Mouse (Mus musculus) neural tube, embryonic 12.5 days (tissue): ENCODE results near the gene H2-T23. TPM values are rescaled to one million over a fixed set of nuclear protein-coding genes. Genes with fewer than 3 reads are reported as not detected.
A peak's percentile ranks its signal among the peaks of the same experiment; 100 is the strongest.
"Not testable (repeated sequence)": the region's sequence is repeated elsewhere in the genome, so short reads cannot be mapped to it uniquely, and the experiment has no call there.

Experiments used
- ATAC-seq: fragments of 200-750 bp; cut with Nextera tagmentation; 2 replicates; pipeline ENCODE4 v1.8.0; 2017; ENCODE audit warnings: low read depth, mild to moderate bottlenecking, moderate TSS enrichment, moderate library complexity; ENCODE audit not compliant: low FRiP score
- H3K27ac ChIP-seq: fragments of 300-500 bp; sonication (generic); 2 replicates; pipeline ENCODE4 v1.5.1; 2016
- H3K27me3 ChIP-seq: fragments of 300-500 bp; sonication (generic); replicated peaks from 2 replicates; pipeline ENCODE4 v1.6.1; 2016; ENCODE audit warnings: mild to moderate bottlenecking
- H3K36me3 ChIP-seq: fragments of 300-500 bp; sonication (generic); 2 replicates; pipeline ENCODE4 v1.6.1; 2016; ENCODE audit warnings: mild to moderate bottlenecking
- H3K4me1 ChIP-seq: fragments of 300-500 bp; sonication (generic); 2 replicates; pipeline ENCODE4 v1.6.1; 2016
- H3K4me2 ChIP-seq: fragments of 300-500 bp; sonication (generic); replicated peaks from 2 replicates; pipeline ENCODE4 v1.6.1; 2016; ENCODE audit warnings: mild to moderate bottlenecking
- H3K4me3 ChIP-seq: fragments of 300-500 bp; sonication (generic); 2 replicates; pipeline ENCODE4 v1.5.1; 2016
- H3K9ac ChIP-seq: fragments of 300-500 bp; sonication (generic); 2 replicates; pipeline ENCODE4 v1.6.1; 2016; ENCODE audit warnings: mild to moderate bottlenecking
- H3K9me3 ChIP-seq: fragments of 300-500 bp; sonication (generic); 2 replicates; pipeline ENCODE4 v1.6.1; 2016; ENCODE audit warnings: mild to moderate bottlenecking
- WGBS: fragments of 180-500 bp; shearing (Covaris S2); methylation state at CpG from one replicate; pipeline ENCODE4 v1.1.7; 2016; 5-methylcytosine and 5-hydroxymethylcytosine counted together
- polyA plus RNA-seq: library from polyadenylated mRNA; unstranded; fragments of >200 nt; fragmentation: Nextera tagmentation; extraction: Ambion mirVana; gene quantifications from 2 replicates; pipeline ENCODE4 v1.2.1, GENCODE M21; 2016

The H2-T23 gene
- polyA plus RNA-seq, 1 experiment from 2014 or later: 4.0 TPM

DNA sequence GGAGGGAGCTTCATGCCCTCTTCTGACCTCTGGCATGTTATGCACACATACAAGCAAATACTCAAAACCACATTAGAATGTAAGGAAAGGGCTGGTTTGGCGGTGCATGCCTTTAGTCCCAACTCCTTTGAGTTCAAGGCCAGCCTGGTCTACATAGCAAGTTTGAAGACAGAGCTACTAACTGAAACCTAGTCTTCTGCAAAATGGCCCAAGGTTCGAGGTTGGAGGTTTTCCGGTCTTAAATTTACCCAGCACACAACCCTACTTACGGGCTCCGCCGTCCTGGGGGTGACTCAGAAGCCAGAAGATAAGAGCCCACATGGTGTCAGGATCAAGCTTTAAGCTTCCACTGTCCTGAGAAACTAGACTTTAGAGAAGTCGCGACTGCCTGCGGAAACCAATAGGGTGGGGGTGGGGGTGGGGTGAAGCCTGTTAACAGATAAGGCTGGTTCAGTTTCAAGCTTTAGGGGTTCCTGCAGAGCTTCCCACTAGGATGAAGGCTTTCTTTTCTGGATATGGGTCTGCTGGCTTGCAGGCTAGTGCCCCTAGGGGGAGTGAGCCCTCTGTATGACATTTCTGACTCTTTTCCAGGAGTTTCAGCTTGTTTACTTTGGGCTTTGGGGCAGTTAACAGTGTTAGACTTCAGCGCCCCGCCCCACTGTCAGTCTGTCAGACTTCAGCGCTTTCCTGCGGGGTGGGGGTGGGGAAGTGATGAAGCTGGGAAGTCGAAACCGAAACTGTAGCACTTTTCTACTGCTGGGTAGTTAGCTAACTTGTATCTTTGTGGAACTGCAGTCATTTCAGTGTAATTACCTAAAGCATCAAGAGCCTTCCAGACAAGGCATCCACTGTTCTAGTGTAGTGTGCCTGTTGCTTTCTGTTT is 12.2 kb downstream of the H2-T23 start, which contains the start of gene H2-T24:
TSS of gene H2-T24 (minus strand) at position 370 of the 883 bp plus-strand sequence.
- Histone ChIP-seq H3K27me3 (no peaks in the 10 kb centered on the region), H3K36me3 (no peaks in the 10 kb centered on the region), H3K9ac (no peak within 1 kb of the TSS), H3K4me2 (0 out of 2 replicates have a peak within 1 kb of the TSS, but pooled peaks have one; percentile 27), H3K9me3 (no peaks in the 10 kb centered on the region), H3K4me3 (no peak within 1 kb of the TSS), H3K27ac (no peak within 1 kb of the TSS), H3K4me1 (no peaks in the 10 kb centered on the region)
- 50% methylated on average over 15 of the region's 15 CpGs for WGBS
- no peak for ATAC-seq

DNA sequence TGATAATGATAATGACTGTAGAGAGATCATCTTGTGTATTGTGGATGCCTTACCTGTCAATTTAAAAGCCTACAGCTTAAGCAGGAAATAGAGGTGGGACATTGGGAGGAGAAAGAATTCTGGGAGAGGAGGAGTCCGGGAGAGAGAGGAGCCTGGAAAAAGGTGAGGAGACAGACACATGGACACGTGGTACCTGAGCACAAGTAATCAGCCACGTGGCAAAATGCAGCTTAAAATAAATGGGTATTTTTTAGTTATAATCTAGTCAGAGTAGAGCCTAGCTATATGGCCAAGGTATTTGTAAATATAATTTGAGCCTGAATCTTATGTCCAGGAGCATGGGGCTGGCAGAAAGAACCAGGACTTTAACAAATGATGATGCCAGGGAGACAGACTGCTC is 13.1 kb downstream of the H2-T23 start:
- no peaks in the 10 kb centered on the region for H3K9me3 ChIP-seq
- H3K9ac ChIP-seq: no peak overlapping the region
- H3K4me1 ChIP-seq: no peaks in the 10 kb centered on the region
- H3K36me3 ChIP-seq: peaks cover 7% of the 10 kb centered on the region
- H3K4me2 ChIP-seq: no peak overlapping the region
- ATAC-seq: no peak
- no peak overlapping the region for H3K27ac ChIP-seq
- 72% methylated on average over 3 of the region's 3 CpGs for WGBS
- H3K4me3 ChIP-seq: no peak overlapping the region
- H3K27me3 ChIP-seq: no peaks in the 10 kb centered on the region

DNA sequence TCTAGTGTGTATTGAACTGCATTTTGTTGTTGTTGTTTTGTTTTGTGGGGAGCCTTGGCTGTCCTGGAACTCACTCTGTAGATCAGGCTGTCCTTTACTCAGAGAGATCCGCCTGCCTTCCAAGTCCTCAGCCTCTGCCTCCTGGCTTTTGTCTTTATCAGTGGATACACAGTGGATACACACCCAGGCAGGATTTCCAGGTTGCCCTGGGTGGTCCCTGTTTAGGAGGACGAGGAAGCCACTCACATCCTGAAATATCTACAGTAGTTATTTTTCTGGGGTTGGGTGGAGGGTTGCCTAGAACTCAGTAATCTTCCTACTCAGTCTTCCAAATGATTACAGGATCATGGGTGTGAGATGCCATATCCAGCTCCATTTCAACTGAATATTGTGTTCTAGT is 13.7 kb downstream of the H2-T23 start:
- Histone ChIP-seq H3K9ac (no peak overlapping the region), H3K4me1 (no peaks in the 10 kb centered on the region)
- no peak for ATAC-seq

DNA sequence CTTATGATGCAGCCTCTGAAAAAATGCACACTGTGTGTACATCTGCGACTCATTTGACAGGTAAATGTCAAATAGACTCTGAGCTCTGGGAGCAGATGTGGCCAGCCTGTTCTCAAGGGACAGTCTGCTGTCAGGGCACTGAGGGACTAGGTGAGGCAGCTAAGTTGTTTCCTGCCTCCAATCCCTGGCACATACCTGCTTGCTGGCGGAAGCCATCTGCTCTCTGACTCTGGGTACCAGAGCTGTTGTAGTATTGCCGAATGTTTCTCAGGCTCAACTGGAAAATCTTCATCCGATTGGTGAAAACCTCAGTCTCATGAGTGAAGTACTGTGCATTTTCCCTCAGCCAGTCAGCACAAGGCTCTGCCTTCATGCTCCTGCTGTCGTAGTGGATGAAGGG is 15.6 kb downstream of the H2-T23 start:
- no peak overlapping the region for H3K4me3 ChIP-seq
- H3K9me3 ChIP-seq: no peaks in the 10 kb centered on the region
- no peaks in the 10 kb centered on the region for H3K4me1 ChIP-seq
- H3K27me3 ChIP-seq: no peaks in the 10 kb centered on the region
- no peak overlapping the region for H3K9ac ChIP-seq
- ATAC-seq: no peak
- peaks cover 12% of the 10 kb centered on the region for H3K36me3 ChIP-seq
- H3K4me2 ChIP-seq: no peak overlapping the region
- 93% methylated on average over 5 of the region's 5 CpGs for whole genome bisulfite sequencing
- H3K27ac ChIP-seq: no peak overlapping the region

More for the DNA sequence above, 13.7 kb downstream of the H2-T23 start:
- H3K27ac ChIP-seq: no peak overlapping the region
- H3K4me2 ChIP-seq: no peak overlapping the region
- H3K4me3 ChIP-seq: no peak overlapping the region
- peaks cover 12% of the 10 kb centered on the region for H3K36me3 ChIP-seq
- no peaks in the 10 kb centered on the region for H3K27me3 ChIP-seq
- 72% methylated on average over 2 of the region's 2 CpGs for WGBS
- no peaks in the 10 kb centered on the region for H3K9me3 ChIP-seq

DNA sequence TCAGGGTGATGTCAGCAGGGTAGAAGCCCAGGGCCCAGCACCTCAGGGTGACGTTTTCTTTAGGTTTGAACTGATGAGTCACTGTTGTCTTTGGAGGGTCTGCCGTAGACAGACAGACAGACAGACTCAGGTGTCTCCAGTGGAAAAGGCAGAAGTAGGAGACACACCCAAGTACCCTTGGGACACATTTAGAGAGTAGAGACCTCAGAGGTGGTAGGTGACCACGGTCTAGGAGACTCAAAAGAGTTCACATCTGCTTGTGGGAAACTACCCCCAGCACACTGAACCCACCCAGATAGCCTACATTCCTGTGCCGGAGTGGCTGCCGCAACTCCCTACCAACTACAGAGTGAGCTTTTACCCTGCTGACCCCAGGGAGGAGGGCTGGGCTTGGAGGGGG is 17.7 kb downstream of the H2-T23 start:
- Histone ChIP-seq H3K9ac (no peak overlapping the region), H3K4me1 (no peaks in the 10 kb centered on the region), H3K9me3 (no peaks in the 10 kb centered on the region), H3K36me3 (peaks cover 12% of the 10 kb centered on the region), H3K27me3 (no peaks in the 10 kb centered on the region), H3K4me2 (no peak overlapping the region), H3K4me3 (no peak overlapping the region), H3K27ac (no peak overlapping the region)
- WGBS: 98% methylated on average over 5 of the region's 5 CpGs
- no peak for ATAC-seq

DNA sequence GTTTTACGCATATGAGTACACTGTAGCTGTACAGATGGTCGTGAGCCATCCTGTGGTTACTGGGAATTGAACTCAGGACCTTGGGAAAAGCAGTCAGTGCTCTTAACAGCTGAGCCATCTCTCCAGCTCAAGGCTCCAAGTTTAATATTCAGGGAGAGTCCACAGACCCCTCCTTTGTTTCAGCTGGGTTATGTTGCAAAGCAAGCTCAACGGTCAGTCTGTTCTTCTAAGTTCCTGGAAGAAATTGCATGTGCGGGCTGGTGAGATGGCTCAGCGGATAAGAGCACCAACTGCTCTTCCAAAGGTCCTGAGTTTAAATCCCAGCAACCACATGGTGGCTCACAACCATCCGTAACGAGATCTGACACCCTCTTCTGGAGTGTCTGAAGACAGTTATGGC is 28.2 kb downstream of the H2-T23 start:
- peaks cover 13% of the 10 kb centered on the region for H3K36me3 ChIP-seq
- 95% methylated on average over 7 of the region's 7 CpGs for WGBS
- H3K4me3 ChIP-seq, H3K9me3 ChIP-seq, H3K27me3 ChIP-seq, H3K4me2 ChIP-seq, H3K9ac ChIP-seq, ATAC-seq, H3K4me1 ChIP-seq, H3K27ac ChIP-seq: not testable (repeated sequence)

DNA sequence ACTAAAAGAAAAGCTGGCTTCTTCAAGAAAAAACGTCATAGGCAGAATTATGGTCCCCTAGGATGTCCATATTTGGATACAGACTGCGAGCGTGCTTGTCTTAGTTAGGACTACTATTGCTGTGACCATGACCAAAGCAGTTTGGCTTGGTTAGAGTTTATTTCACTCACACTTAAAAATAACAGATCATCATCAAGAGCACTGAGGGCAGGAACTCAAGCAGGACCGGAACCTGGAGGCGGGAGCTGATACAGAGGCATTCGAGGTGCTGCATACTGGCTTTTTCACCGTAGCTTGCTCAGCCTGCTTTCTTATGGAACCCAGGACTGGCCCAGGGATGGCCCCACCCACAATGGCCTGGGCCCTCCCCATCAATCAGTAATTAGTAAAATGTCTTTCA is 29.3 kb downstream of the H2-T23 start:
- no peak overlapping the region for H3K27ac ChIP-seq
- no peak for ATAC-seq
- peaks cover 13% of the 10 kb centered on the region for H3K36me3 ChIP-seq
- H3K27me3 ChIP-seq: no peaks in the 10 kb centered on the region
- H3K4me2 ChIP-seq: no peak overlapping the region
- no peak overlapping the region for H3K9ac ChIP-seq
- H3K4me1 ChIP-seq: no peaks in the 10 kb centered on the region
- no peak overlapping the region for H3K4me3 ChIP-seq
- WGBS: 97% methylated on average over 7 of the region's 7 CpGs
- H3K9me3 ChIP-seq: 0 out of 2 replicates have a peak, but pooled peaks cover 5% of the 10 kb centered on the region

DNA sequence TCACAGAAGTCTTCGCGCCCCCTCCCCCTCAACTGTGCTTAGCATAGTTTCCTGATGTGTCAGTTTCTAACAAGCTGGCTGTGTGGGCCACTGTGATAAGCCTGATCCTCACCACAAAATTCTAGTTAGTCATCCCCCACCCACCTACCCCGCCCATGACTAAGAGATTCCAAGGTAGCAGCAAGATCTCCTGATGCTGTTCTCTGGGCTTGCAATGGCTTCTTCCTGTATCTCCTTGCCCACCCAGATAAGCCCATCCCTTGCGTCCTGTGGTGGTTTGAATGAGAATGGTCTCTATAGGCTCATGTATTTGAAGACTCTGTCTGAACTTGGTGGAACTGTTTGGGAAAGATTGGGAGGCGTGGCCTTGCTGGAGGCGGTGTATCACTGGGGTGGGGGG is 30.7 kb downstream of the H2-T23 start:
- no peak overlapping the region for H3K4me2 ChIP-seq
- no peak for ATAC-seq
- H3K9ac ChIP-seq: no peak overlapping the region
- WGBS: 95% methylated on average over 6 of the region's 6 CpGs
- no peaks in the 10 kb centered on the region for H3K27me3 ChIP-seq
- H3K4me3 ChIP-seq: no peak overlapping the region
- H3K36me3 ChIP-seq: peaks cover 13% of the 10 kb centered on the region
- H3K27ac ChIP-seq: no peak overlapping the region
- 0 out of 2 replicates have a peak, but pooled peaks cover 5% of the 10 kb centered on the region for H3K9me3 ChIP-seq
- no peaks in the 10 kb centered on the region for H3K4me1 ChIP-seq

DNA sequence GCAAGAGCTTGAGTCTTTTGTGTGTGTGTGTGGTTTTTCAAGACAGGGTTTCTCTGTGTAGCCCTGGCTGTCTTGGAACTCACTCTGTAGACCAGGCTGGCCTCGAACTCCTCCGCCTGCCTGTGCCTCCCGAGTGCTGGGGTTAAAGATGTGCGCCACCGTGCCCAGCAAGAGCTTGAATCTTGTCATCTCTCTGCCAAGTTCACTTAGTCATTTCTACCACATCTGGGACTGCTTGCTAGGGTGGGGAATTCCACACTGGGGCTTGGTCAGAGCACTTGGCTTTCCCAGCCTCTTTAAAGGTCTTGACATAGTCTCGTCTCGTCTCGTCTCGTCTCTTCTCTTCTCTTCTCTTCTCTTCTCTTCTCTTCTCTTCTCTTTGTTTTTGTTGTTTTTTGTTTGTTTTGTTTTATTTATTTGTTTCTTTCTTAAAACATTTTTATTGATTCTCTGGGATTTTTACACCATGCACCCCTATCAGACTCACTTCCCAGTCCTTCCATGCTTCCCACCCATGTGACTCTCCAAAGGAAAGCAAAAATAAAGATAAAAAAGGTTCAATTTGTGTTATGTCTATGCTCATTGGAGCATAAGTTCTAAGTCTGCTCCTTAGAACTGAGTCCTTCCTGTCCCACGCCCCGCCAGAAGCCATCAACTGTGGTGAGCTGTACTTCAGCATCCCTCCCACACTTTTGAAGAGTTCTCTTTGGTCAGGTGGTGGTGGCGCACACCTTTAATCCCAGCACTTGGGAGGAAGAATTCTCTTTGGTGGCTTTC is 31.3 kb downstream of the H2-T23 start:
- Histone ChIP-seq H3K27ac (no peak overlapping the region), H3K9ac (no peak overlapping the region), H3K9me3 (no peaks in the 10 kb centered on the region), H3K36me3 (peaks cover 8% of the 10 kb centered on the region; the same call in 1 of the 2 replicates), H3K27me3 (no peaks in the 10 kb centered on the region), H3K4me2 (no peak overlapping the region), H3K4me1 (peaks cover 3% of the 10 kb centered on the region; the same call in 1 of the 2 replicates), H3K4me3 (no peak overlapping the region)
- ATAC-seq: no peak
- WGBS: 92% methylated on average over 12 of the region's 12 CpGs

DNA sequence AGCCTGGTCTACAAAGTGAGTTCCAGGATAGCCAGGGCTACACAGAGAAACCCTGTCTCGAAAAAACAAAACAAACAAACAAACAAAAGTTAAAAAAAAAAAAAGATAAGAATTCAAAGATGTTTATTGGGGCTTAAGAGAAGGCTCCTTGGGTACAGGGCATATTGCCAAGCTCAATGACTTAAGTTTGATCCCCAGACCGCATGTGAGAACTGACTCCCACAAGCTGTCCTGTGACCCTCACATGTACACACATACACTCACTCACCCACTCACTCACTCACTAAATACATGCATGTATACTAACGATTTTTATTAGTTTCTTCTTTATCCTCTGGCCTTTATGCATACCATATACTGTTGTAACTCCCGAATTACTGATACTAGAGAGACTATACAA is 32.3 kb downstream of the H2-T23 start:
- Histone ChIP-seq H3K27me3 (no peaks in the 10 kb centered on the region), H3K4me1 (peaks cover 11% of the 10 kb centered on the region), H3K4me2 (no peak overlapping the region), H3K9me3 (no peaks in the 10 kb centered on the region), H3K4me3 (no peak overlapping the region), H3K36me3 (no peaks in the 10 kb centered on the region), H3K27ac (no peak overlapping the region), H3K9ac (no peak overlapping the region)
- 84% methylated on average over 4 of the region's 4 CpGs for WGBS
- ATAC-seq: no peak

DNA sequence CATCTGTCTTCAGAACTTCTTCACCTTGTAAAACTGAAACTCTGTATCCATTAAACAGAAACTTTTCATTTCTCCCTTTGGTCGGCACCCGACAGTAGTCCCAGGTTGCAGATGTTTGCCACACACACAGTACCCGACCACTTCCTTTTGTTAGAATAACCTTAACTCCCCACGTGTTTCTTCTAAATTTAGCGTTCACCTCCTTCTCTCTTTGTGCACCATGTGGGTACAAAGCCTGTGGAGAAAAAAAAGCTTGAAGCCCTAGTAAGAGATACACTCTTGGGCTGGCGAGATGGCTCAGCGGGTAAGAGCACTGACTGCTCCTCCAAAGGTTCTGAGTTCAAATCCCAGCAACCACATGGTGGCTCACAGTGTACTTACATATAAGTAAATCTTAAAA is 33.3 kb downstream of the H2-T23 start:
- H3K9ac ChIP-seq: no peak overlapping the region
- WGBS: 90% methylated on average over 7 of the region's 7 CpGs
- no peak overlapping the region for H3K27ac ChIP-seq
- ATAC-seq: no peak
- H3K27me3 ChIP-seq: no peaks in the 10 kb centered on the region
- peaks cover 13% of the 10 kb centered on the region for H3K4me1 ChIP-seq
- no peaks in the 10 kb centered on the region for H3K9me3 ChIP-seq
- H3K4me3 ChIP-seq: no peak overlapping the region
- H3K36me3 ChIP-seq: no peaks in the 10 kb centered on the region
- no peak overlapping the region for H3K4me2 ChIP-seq

DNA sequence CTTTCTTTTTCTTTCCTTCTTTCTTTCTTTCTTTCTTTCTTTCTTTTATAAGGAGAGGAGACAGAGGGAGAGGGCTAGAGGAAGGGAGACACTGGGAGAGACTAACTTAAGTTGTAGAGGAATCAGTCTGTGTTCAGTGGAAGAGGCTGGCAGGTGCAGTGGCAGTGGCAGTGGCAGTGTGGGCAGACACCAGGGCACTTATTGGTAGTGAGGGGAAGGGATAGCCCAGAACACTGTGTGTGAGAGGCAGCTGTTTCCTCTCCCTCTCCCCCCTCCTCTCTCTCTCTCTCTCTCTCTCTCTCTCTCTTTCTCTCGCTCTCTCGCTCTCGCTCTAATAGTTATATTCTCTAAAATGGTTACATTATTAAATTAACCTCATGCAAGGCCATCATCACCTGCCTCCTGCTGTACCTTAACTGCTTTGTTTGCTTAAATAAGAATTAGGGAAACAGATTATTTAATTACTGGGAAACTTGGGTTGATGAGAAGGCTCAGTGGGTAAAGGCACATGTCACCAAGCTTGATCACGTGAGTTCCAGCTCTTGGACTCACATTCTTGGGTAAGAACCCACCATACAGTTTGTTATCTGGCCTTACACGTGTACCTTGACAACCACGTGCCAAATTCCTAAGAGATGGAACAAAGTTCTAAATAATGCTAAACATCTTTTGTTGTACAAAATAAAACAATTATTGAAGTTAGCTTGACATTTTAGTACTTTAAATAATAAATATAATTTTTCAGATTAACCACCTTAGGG is 33.9 kb downstream of the H2-T23 start:
- no peak overlapping the region for H3K4me3 ChIP-seq
- ATAC-seq: no peak
- peaks cover 13% of the 10 kb centered on the region for H3K4me1 ChIP-seq
- H3K36me3 ChIP-seq: no peaks in the 10 kb centered on the region
- 90% methylated on average over 6 of the region's 6 CpGs for WGBS
- no peak overlapping the region for H3K27ac ChIP-seq
- no peaks in the 10 kb centered on the region for H3K27me3 ChIP-seq
- no peaks in the 10 kb centered on the region for H3K9me3 ChIP-seq
- no peak overlapping the region for H3K9ac ChIP-seq
- no peak overlapping the region for H3K4me2 ChIP-seq
